Mouse (Mus musculus): ENCODE data around the gene Disc1.

DNA sequence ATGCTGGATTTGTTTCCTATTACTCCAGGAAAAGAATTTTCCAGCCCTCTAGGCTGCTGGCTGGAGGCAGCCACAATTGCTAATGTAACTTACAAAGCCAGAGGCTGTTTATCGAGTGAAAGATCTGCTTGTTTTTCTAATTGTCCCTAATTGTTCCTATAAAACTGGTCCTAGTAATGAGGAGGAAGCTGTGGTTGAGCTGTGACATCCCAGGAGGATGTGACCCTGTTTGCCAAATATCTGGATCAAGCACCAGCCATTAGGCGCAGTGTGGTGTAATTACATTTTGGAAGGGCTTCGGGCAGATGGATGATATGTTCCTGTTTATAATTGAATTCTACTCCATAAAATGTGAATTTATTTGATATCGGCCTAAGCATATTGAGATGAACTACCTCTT is 233.3 kb downstream of the Disc1 start:
- TF ChIP-seq POLR2A (IDR thresholded peaks at IDR 0.05; ENCODE audit: borderline replicate concordance, control insufficient read depth, low read depth, low read length) (no peak), CTCF (IDR thresholded peaks at IDR 0.05; ENCODE audit: control insufficient read depth, insufficient read depth, low read length) (no peak)
